Mouse (Mus musculus) frontal cortex, adult 2 months (tissue): ENCODE results near the gene Hs1bp3. TPM values are rescaled to one million over a fixed set of nuclear protein-coding genes. Genes with fewer than 3 reads are reported as not detected.

ENCODE experiments used
- DNase-seq, 2 experiments: peaks; one replicate each; pipeline ENCODE4 v3.0.0; 2022; ENCODE audit warnings: low spot score in 1 of 2; ENCODE audit errors: extremely low spot score in 1 of 2
- polyA plus RNA-seq: library from polyadenylated mRNA; depleted of rRNA; stranded (reverse); fragments of >200 nt; gene quantifications from 2 replicates; pipeline ENCODE4 v1.2.3, GENCODE M21; 2012

The Hs1bp3 gene
- polyA plus RNA-seq, 1 experiment = 12.8 TPM

DNA sequence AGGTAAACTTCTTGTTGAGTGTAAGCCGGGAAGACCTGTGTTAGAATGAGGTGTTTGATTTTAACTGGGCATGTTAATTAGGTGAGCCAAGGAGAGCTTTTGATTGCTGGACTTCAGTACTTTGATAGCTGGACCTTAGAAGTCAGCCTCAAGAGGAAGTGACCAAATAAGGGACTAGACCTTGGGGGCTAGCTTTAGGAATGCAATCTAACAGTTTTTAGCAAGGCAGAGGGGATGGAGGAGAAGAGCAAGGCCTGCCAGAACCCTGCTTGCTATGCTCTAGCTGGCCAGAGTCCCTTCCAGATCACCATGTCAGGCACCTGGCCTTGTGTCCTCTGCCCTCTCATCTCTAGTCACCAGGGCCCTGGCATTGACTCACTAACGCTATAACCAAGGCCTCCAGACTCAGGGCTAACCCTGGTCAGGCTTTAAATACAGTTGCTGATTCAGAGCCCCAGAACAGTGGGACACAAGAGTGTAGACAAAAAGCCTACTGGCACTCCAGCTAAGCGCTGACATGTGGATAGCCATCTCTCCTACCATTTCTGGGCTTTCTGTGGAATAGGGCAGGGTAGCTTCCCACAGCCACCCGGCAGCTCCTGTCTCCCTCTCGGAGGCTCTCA, 45.2 kb downstream of the Hs1bp3 start:
- no peak for DNase-seq

DNA sequence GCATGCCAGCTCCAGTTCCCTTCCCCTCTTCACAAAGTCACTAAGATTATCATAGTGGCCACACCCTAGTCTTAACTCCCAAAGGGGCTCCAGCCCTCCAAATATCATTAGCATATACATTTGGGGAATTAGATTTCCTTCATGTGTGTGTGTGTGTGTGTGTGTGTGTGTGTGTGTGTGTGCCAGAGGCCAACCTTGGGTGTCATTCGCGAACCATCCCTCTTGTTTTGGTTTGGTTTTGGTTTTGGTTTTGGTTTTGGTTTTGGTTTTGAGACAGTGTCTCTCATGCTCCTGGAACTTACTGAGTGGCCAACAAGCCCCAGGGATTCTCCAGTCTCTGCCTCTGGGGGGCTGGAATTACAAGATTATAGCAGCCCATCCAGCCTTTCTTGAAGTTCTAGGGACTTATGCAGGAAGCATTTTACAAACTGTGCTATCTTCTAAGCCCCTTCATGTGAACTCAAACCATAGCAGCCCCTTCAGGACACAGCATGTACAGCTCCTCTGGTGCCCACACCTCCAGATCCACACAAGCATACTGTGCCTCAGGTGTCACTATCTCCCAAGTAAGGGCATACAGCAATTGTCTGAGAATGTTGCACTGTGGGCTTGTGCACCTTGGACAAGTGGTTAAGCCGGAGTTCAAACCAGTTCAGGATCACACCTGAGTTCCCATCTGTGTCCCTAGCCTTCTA, 46.3 kb downstream of the Hs1bp3 start:
- no peak for DNase-seq

DNA sequence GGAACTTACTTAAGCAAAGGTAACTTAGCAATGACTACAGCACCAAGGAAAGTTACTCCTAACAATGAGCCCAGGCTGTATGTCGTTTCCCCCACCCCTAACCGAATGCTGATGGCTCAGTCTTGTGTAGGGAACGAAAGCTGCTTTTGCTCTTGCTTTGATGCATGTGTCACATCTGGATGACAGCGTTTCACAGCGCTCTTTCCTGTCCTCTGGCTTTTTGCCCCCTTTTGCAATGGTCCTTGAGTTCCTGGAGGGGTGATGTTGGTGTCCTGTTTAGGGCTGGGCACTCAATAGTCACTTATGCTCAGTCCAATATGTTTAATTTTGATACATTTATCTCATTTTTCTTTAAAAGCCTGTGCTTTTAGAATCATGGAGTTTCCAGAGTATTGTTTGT, 48.6 kb downstream of the Hs1bp3 start:
- DNase-seq = no peak

DNA sequence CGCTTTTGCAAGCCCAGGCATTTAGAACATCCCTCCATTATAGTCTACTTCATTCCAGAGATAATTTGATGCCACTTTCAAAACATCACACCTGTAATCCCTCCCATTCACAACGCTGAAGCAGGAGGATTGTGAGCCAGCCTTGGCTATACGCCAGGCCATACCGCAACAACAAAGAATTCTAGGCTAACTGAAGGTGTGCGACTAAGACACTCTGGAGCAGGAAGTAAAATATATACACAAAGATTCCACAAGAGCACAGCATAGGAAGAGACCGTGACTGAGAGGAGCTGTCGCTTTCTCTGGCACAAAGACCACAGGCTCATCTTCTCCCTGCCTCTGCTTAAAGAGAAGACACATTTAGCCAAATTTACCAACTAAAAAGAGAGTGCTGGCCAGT, 49.2 kb downstream of the Hs1bp3 start:
- DNase-seq = no peak

DNA sequence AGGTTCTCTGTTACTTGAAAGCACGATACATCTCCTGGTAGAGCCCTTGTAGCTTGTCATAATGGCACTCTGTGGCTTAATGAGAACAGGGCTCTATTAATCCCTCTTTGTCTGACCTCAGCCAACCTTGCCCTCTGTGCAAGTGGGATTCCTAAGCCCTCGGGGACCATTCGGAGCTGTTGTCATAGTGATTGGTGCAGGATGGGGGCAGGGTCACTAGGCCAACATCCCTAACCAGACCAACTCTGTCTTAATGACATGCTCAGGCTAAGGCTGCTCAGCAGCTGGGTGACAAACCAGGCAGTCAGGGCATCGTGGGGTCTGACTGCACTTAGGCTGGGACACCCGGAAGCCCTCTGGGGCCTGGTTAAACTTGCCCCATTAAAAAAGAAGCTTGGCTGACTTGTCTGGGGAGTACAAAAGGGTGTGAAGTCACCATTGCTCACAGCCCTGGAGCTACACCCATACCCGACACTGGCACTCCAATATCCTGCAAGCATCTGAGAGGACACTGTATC, 51.1 kb downstream of the Hs1bp3 start:
- DNase-seq = peak; percentile 43 to 48

DNA sequence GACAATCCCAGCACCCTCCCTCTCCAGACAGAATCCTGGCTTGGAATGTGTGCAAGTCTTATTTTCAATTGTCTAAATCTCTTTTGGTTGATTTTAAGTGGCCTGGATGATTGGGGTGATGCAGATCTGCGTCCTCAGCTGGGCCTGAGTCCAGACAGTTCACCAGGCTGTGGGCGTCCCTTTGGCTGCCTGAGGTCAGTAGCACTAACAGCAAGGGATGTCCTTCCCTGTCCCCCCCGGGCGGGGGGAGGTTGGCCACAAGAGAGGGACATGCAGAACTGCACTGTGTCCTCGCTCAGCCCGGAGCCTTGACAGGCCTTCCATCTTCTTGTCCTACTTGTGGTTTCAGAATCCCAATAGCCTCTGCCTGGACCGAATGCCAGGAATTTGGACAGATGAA, 52.1 kb downstream of the Hs1bp3 start:
- no peak for DNase-seq

- no peak for DNase-seq
These were observed 52.8 kb downstream of the Hs1bp3 start for GRCm38 (mm10) chr12:8365905-8366576.

- DNase-seq = no peak
These were observed 53.5 kb downstream of the Hs1bp3 start for GRCm38 (mm10) chr12:8366688-8367087.

- no peak for DNase-seq
These were observed 58.7 kb downstream of the Hs1bp3 start for GRCm38 (mm10) chr12:8371746-8372510.

- DNase-seq = no peak
These were observed 59.4 kb downstream of the Hs1bp3 start for GRCm38 (mm10) chr12:8372511-8373180.

GRCm38 (mm10) chr12:8373741-8374140, 60.5 kb downstream of the Hs1bp3 start:
- DNase-seq = no peak

DNA sequence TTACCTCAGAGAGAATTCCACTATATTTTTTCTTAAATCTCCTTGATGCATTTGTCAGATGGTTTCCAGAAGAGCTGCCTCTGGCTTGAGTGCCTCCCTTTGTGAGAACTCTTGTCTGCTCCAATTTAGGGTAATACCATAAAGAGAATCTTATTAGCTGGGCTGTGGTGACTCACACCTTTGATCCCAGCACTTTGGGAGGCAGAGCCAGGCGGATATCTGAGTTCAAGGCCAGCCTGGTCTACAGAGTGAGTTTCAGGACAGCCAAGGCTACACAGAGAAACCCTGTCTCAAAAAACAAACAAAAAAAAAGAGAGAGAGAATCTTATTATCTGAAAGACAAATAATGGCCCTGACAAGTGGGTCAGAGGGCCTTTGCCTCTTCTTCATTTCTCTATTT, 63.9 kb downstream of the Hs1bp3 start:
- DNase-seq = no peak

DNA sequence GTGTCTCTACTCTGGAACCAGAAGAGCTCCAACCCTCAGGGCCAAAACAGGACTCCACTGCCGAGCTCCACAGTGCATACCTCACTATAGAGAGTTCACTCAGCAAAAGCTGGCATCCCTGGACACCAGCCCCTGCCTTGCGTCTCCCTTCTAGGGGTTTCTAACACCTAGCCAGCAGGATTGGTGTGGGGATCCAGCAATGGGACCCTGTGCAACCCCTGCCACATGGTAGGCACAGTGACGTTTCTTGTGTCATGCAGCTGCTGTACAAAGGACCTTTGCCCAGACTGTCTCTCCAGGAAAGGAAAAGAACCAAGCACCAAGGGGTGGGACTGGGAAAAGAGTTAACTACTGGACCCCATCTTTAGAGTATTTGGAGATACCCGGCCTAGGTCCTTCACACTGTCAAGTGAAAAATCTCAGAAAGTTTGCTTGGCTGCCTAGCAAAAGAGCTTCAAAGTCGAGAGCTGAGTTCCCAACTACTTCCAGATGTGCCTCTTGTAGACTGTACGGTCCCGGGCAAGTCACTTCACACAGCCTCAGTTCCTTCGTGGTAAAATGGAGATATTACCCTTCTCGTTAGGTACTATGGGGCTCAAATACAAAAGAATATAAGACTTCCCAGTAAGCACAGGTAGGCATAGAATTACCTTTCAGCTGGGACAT, 64.9 kb downstream of the Hs1bp3 start:
- DNase-seq = no peak

- DNase-seq = no peak
These were observed 66.7 kb downstream of the Hs1bp3 start for GRCm38 (mm10) chr12:8379795-8380521.

- DNase-seq = no peak
These were observed 67.7 kb downstream of the Hs1bp3 start for GRCm38 (mm10) chr12:8380944-8381343.

GRCm38 (mm10) chr12:8381940-8382339, 68.7 kb downstream of the Hs1bp3 start:
- no peak for DNase-seq

DNA sequence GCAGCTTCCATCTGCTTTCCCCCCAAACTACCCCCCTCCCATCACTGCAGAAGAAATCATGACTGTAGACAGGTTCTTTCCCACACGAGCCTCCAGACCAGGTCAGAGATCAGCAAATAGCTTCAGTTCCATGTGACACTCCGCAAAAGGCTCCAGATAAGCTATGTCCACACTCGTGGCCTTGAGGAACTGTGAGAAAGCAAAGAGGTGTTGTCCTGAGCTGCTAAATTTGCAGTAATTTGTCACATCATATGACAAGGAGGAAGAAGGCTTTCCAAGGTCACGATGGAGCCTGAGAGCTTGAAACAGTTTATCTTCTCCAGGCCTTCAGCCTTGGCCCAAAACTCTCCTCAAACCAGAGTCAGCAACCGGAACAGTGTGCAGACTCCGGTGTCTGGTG, 70.6 kb downstream of the Hs1bp3 start:
- DNase-seq = no peak

DNA sequence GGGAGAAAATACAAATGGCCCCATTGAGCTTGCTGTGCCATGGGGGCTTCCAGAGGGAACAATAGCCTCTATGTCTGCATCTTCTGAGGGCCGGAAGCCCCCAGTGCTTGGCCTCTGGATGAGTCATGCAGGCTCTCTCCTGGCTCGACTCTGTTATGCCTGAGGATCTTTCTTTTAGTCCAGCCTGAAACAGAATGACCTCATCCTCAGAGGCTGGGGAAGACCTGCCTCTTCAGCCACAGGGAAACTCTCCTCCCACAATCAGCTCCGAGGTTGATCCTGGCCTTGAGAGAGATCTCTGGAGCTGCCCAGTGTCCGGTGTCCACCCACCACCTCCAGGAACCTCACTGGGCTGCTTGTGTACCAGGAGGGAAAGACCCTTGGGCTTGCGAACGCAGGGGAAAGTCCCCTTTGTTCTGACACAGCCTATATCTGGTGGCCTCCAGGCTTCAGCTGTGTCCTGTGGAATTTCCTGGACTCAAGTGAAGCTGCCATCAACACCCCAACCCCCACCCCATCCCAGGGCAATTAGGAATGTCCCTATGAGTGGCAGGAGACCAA, 73.3 kb downstream of the Hs1bp3 start:
- DNase-seq = no peak

DNA sequence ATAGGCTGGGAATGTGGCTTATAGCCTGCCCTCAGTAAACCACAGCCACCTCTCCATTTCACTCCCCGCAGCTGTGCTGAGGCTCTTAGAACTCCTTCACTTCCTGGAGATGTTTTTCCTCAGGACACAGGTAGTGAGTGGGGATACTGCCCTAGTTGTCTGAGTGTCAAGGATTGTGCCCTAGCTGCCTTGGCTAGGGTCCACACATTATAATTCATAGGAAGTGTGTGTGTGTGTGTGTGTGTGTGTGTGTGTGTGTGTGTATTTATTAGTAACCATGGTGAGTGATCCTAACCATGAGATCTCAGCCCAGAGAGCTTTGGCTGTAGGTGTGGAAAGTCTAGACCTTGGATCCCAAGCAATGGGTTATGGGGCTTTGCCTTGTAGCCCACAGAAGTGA, 74.0 kb downstream of the Hs1bp3 start:
- no peak for DNase-seq
